ENCODE assay signal across 9 mouse cellular contexts in the genomic region with DNA sequence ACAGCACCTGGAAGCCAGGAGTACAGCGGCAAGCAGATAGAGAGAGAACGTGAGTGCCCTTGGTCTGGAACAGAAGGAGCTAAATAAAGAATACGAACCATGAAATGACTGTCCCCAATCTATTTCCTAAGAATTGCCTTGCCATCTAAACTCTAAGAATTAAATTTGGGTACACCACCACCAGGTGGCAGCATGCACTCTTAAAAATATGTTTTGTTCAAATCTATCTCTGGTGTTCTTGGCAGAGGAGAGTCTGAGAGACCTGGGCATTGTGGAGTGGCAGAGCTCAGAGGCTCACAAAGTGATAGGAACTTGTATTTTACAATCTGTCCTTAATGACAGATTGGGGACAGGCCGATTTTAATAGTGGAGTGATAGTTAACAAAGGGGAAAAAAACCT.
A peak's percentile ranks its signal among the peaks of the same experiment; 100 is the strongest.
DNase-seq lines count a peak whose midpoint lies in the region; ATAC-seq and TF ChIP-seq lines count a peak whose summit lies in the region.
"Had no signal": no experiment of that assay in that cellular context is flagged by ENCODE, and none has a peak within 500 bp of the region (broad histone marks: within the 10 kb centered on the region; RNA-seq: fewer than 3 reads in every experiment).

No protein-coding gene starts in this region.

- WGBS in thymus, adult 2 months: 33% methylated on average over 4 of the region's 4 CpGs
- 46% methylated on average over 4 of the region's 4 CpGs for WGBS in embryonic facial prominence, embryonic 14.5 days
- WGBS in liver, embryonic 11.5 days: 45% methylated on average over 4 of the region's 4 CpGs

- no peak for TF ChIP-seq CTCF in thymus, adult 2 months (IDR thresholded peaks at IDR 0.05; ENCODE audit: borderline replicate concordance, control insufficient read depth, extremely low read depth, insufficient read depth, low read length, poor library complexity)

- no peak overlapping the region for H3K9ac ChIP-seq in embryonic facial prominence, embryonic 14.5 days (ENCODE audit: low read depth, low read length)
- H3K9ac ChIP-seq in liver, embryonic 11.5 days (ENCODE audit: low read depth, low read length): no peak overlapping the region

- H3K36me3 ChIP-seq in thymus, adult 2 months (ENCODE audit: control insufficient read depth, insufficient read depth, low read length): no peaks in the 10 kb centered on the region
- no peaks in the 10 kb centered on the region for H3K36me3 ChIP-seq in embryonic facial prominence, embryonic 14.5 days (ENCODE audit: control insufficient read depth, insufficient read depth, low read length)
- no peaks in the 10 kb centered on the region for H3K36me3 ChIP-seq in liver, embryonic 11.5 days (ENCODE audit: control insufficient read depth, insufficient read depth, low read length)

- peaks cover 8% of the 10 kb centered on the region; the same call in 1 of the 2 replicates for H3K4me1 ChIP-seq in thymus, adult 2 months (replicated peaks; ENCODE audit: control insufficient read depth, insufficient read depth, low read length)
- H3K4me1 ChIP-seq in embryonic facial prominence, embryonic 14.5 days (ENCODE audit: control insufficient read depth, insufficient read depth, low read length): no peaks in the 10 kb centered on the region
- H3K4me1 ChIP-seq in liver, embryonic 11.5 days (replicated peaks; ENCODE audit: control insufficient read depth, insufficient read depth, low read length): no peaks in the 10 kb centered on the region

- H3K9me3 ChIP-seq in embryonic facial prominence, embryonic 14.5 days (ENCODE audit: control insufficient read depth, low read length): no peaks in the 10 kb centered on the region
- no peaks in the 10 kb centered on the region for H3K9me3 ChIP-seq in liver, embryonic 11.5 days (ENCODE audit: control insufficient read depth, low read length)

- no peak for ATAC-seq in embryonic facial prominence, embryonic 14.5 days (ENCODE audit: low read depth)
- no peak for ATAC-seq in liver, embryonic 11.5 days (replicated peaks; ENCODE audit: low FRiP score)

- no peaks in the 10 kb centered on the region for H3K27me3 ChIP-seq in thymus, adult 2 months (ENCODE audit: control insufficient read depth, insufficient read depth, low read length)
- no peaks in the 10 kb centered on the region for H3K27me3 ChIP-seq in embryonic facial prominence, embryonic 14.5 days (replicated peaks; ENCODE audit: control insufficient read depth, insufficient read depth, low read length)
- H3K27me3 ChIP-seq in liver, embryonic 11.5 days (replicated peaks; ENCODE audit: control insufficient read depth, insufficient read depth, low read length): no peaks in the 10 kb centered on the region

- H3K4me2 ChIP-seq in embryonic facial prominence, embryonic 14.5 days (ENCODE audit: low read depth, low read length): no peak overlapping the region
- no peak overlapping the region for H3K4me2 ChIP-seq in liver, embryonic 11.5 days

- DNase-seq in thymus, adult 2 months: peak; percentile 72
- no peak for DNase-seq in thymus, adult 18-20 months
- peak; percentile 46 for DNase-seq in c-Kit-positive CD71-negative TER-119-negative erythroid progenitor cells, embryonic 14.5 days (ENCODE audit: low read depth)
- peak; percentile 80 for DNase-seq in embryonic facial prominence, embryonic 14.5 days (ENCODE audit: low spot score)
- peak; percentile 61 to 87 for DNase-seq in kidney, postnatal 25 days
- DNase-seq in liver, embryonic 11.5 days (ENCODE audit: low spot score): peak; percentile 42
- peak; percentile 30 for DNase-seq in retina, postnatal 7 days (ENCODE audit: low read depth, low spot score)
- DNase-seq in MN1 (ENCODE audit: low spot score): no peak

- TF ChIP-seq POLR2A in thymus, adult 2 months (IDR thresholded peaks at IDR 0.05; ENCODE audit: control insufficient read depth, extremely low read depth, insufficient read depth, low read length, poor library complexity): no peak

- no peak overlapping the region for H3K4me3 ChIP-seq in thymus, adult 2 months (ENCODE audit: control insufficient read depth, insufficient read depth, low read length)
- H3K4me3 ChIP-seq in embryonic facial prominence, embryonic 14.5 days (ENCODE audit: low read depth, low read length): no peak overlapping the region
- no peak overlapping the region for H3K4me3 ChIP-seq in liver, embryonic 11.5 days (ENCODE audit: low read depth, low read length)
- H3K4me3 ChIP-seq: megakaryocyte, embryonic 14.5 days had no signal

- no peak overlapping the region for H3K27ac ChIP-seq in thymus, adult 2 months (ENCODE audit: control insufficient read depth, insufficient read depth, low read length)
- no peak overlapping the region for H3K27ac ChIP-seq in embryonic facial prominence, embryonic 14.5 days (replicated peaks; ENCODE audit: low read depth, low read length)
- no peak overlapping the region for H3K27ac ChIP-seq in liver, embryonic 11.5 days (ENCODE audit: low read depth, low read length)

Comparison
In these comparisons a context has a peak if more than half of its experiments do, and no peak if none do; other contexts are left out.
1. DNase-seq: peak in thymus, adult 2 months (single experiment), c-Kit-positive CD71-negative TER-119-negative erythroid progenitor cells, embryonic 14.5 days (single experiment), embryonic facial prominence, embryonic 14.5 days (single experiment), kidney, postnatal 25 days (2 of 2), liver, embryonic 11.5 days (single experiment) and retina, postnatal 7 days (single experiment); none in thymus, adult 18-20 months (0 of 2) and MN1 (single experiment).